Mouse (Mus musculus) hindbrain, embryonic 16.5 days (tissue): ENCODE results near the gene Spx. TPM values are rescaled to one million over a fixed set of nuclear protein-coding genes. Genes with fewer than 3 reads are reported as not detected.

Source experiments
- ATAC-seq: fragments of 200-750 bp; cut with Nextera tagmentation; 2 replicates; pipeline ENCODE4 v1.8.0; 2017; ENCODE audit warnings: moderate TSS enrichment, moderate library complexity
- H3K27ac ChIP-seq: fragments of 300-500 bp; sonication (generic); 2 replicates; pipeline ENCODE4 v1.5.1; 2014; ENCODE audit warnings: low read depth, mild to moderate bottlenecking, control low read depth, low read length, moderate library complexity
- H3K27me3 ChIP-seq: fragments of 300-500 bp; sonication (generic); replicated peaks from 2 replicates; pipeline ENCODE4 v1.6.1; 2014; ENCODE audit warnings: low read length; ENCODE audit not compliant: control insufficient read depth, insufficient read depth
- H3K36me3 ChIP-seq: fragments of 300-500 bp; sonication (generic); 2 replicates; pipeline ENCODE4 v1.6.1; 2014; ENCODE audit warnings: mild to moderate bottlenecking, low read length, moderate library complexity, mixed read lengths; ENCODE audit not compliant: control insufficient read depth, insufficient read depth
- H3K4me1 ChIP-seq: fragments of 300-500 bp; sonication (generic); 2 replicates; pipeline ENCODE4 v1.6.1; 2014; ENCODE audit warnings: low read depth, low read length; ENCODE audit not compliant: control insufficient read depth, insufficient read depth
- H3K4me2 ChIP-seq: fragments of 300-500 bp; sonication (generic); 2 replicates; pipeline ENCODE4 v1.6.1; 2014; ENCODE audit warnings: mild to moderate bottlenecking, low read length, control low read depth, moderate library complexity
- H3K4me3 ChIP-seq: fragments of 300-500 bp; sonication (generic); 2 replicates; pipeline ENCODE4 v1.5.1; 2014; ENCODE audit warnings: mild to moderate bottlenecking, low read length, control low read depth, moderate library complexity
- H3K9ac ChIP-seq: fragments of 300-500 bp; sonication (generic); 2 replicates; pipeline ENCODE4 v1.6.1; 2014; ENCODE audit warnings: low read depth, mild to moderate bottlenecking, control low read depth, low read length, moderate library complexity
- H3K9me3 ChIP-seq: fragments of 300-500 bp; sonication (generic); 2 replicates; pipeline ENCODE4 v1.6.1; 2014; ENCODE audit warnings: mild to moderate bottlenecking, low read length, moderate library complexity; ENCODE audit not compliant: control insufficient read depth
- WGBS: fragments of 180-500 bp; shearing (Covaris S2); extraction: QIAGEN DNeasy Blood & Tissue Kit; methylation state at CpG from one replicate; pipeline ENCODE4 v1.1.7; 2014; 5-methylcytosine and 5-hydroxymethylcytosine counted together
- polyA plus RNA-seq: library from polyadenylated mRNA; unstranded; fragments of >200 nt; fragmentation: Nextera tagmentation; extraction: Ambion mirVana; gene quantifications from 2 replicates; pipeline ENCODE4 v1.2.1, GENCODE M21; 2015

Gene Spx
- polyA plus RNA-seq, 1 experiment from 2014 or later = 2.4 TPM

DNA sequence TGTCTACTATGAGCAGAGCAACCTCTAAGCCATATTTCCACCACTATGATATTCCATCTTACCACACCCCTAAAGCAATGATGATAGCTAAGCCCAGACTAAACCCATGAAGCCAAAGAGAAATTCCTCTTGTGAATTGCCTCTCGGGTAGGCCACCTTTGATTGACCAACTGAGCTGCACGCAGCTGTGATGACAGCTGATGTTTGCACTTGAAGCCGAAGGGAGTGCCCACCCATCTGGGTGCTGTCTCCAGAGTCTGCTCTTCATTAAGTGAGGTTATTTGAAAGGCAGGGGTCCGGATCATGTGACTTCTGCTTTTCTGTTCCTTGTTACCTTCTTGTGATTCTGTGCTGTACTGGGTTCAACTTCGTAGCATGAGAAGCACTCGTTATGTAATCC, 49.0 kb downstream of the Spx start:
- Histone ChIP-seq H3K4me2 (no peak overlapping the region), H3K4me1 (no peaks in the 10 kb centered on the region), H3K9me3 (no peaks in the 10 kb centered on the region), H3K4me3 (no peak overlapping the region), H3K27me3 (no peaks in the 10 kb centered on the region), H3K27ac (no peak overlapping the region), H3K36me3 (no peaks in the 10 kb centered on the region), H3K9ac (no peak overlapping the region)
- no peak for ATAC-seq
- 81% methylated on average over 6 of the region's 6 CpGs for WGBS

Other genes with a start within 250 kb of the Spx start
- gene Slco1a6, start 204.9 kb upstream of the Spx start, polyA plus RNA-seq = 0.69 TPM in 1 of 2 replicates, not detected in the other
- 0.31 TPM in 1 of 2 replicates, not detected in the other for gene Iapp, start 115.0 kb upstream of the Spx start, polyA plus RNA-seq
- 0.41 and 0.57 TPM in 2 replicates for gene Slco1a5, start 90.5 kb upstream of the Spx start, polyA plus RNA-seq
- gene Pyroxd1, start 67.8 kb upstream of the Spx start, polyA plus RNA-seq = 18.3 and 20.1 TPM in 2 replicates
- 19.5 and 23.1 TPM in 2 replicates for gene Recql, start 26.4 kb upstream of the Spx start, polyA plus RNA-seq
- 68.6 and 75.9 TPM in 2 replicates for gene Golt1b, start 26.2 kb upstream of the Spx start, polyA plus RNA-seq
- 0.08 and 0.09 TPM in 2 replicates for gene Gys2, start 59.7 kb downstream of the Spx start, polyA plus RNA-seq
- 534 and 590 TPM in 2 replicates for gene Ldhb, start 94.5 kb downstream of the Spx start, polyA plus RNA-seq
- 14.8 and 15.3 TPM in 2 replicates for gene Kcnj8, start 158.2 kb downstream of the Spx start, polyA plus RNA-seq